In the genomic region with DNA sequence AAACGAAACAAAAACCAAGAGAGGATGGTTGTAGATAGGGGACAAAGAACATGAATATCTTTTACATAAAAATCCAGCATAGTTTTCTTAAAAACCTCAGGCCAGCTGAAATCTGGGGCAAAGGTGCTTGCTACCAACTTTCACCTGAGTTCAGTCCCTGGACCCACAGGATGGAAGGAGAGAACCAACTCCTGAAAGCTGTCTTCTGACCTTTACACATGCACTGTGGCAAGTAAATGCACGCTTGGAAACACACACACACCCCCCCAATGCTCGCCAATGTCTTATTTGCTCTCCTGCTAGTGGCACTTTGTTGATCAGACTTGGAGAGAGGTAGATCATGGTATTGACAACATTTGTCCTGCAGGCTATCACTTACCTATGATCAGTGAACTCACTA, we compare ENCODE assay signal across 25 mouse cellular contexts. TPM values are rescaled to one million over a fixed set of nuclear protein-coding genes. Genes with fewer than 3 reads are reported as not detected.
DNase-seq lines count a peak whose midpoint lies in the region; ATAC-seq and TF ChIP-seq lines count a peak whose summit lies in the region.
"Had no signal": no experiment of that assay in that cellular context is flagged by ENCODE, and none has a peak within 500 bp of the region (broad histone marks: within the 10 kb centered on the region; RNA-seq: fewer than 3 reads in every experiment).

No protein-coding gene starts in this region.

- H3K27ac ChIP-seq in kidney, adult 2 months (ENCODE audit: insufficient read depth, low read depth, low read length) = peak overlapping the region; percentile 81
- no peak overlapping the region for H3K27ac ChIP-seq in kidney, embryonic 15.5 days
- H3K27ac ChIP-seq: embryonic facial prominence, embryonic 10.5 days; embryonic facial prominence, embryonic 13.5 days; forebrain, embryonic 12.5 days; forebrain, embryonic 15.5 days; heart, adult 2 months; hindbrain, embryonic 12.5 days; hindbrain, embryonic 15.5 days had no signal

- H3K9me3 ChIP-seq in kidney, embryonic 15.5 days (replicated peaks) = no peaks in the 10 kb centered on the region
- H3K9me3 ChIP-seq: embryonic facial prominence, embryonic 10.5 days; embryonic facial prominence, embryonic 13.5 days; forebrain, embryonic 12.5 days; forebrain, embryonic 15.5 days; hindbrain, embryonic 12.5 days; hindbrain, embryonic 15.5 days had no signal

- no peak overlapping the region for H3K4me3 ChIP-seq in kidney, adult 2 months (ENCODE audit: insufficient read depth, low read depth, low read length)
- H3K4me3 ChIP-seq in kidney, embryonic 15.5 days (replicated peaks) = no peak overlapping the region
- H3K4me3 ChIP-seq: embryonic facial prominence, embryonic 10.5 days; embryonic facial prominence, embryonic 13.5 days; erythroblast, embryonic 14.5 days; forebrain, embryonic 12.5 days; forebrain, embryonic 15.5 days; heart, adult 2 months; hindbrain, embryonic 12.5 days; hindbrain, embryonic 15.5 days had no signal

- peaks cover 21% of the 10 kb centered on the region for H3K4me1 ChIP-seq in kidney, adult 2 months (ENCODE audit: control insufficient read depth, insufficient read depth, low read length)
- peaks cover 3% of the 10 kb centered on the region for H3K4me1 ChIP-seq in kidney, embryonic 15.5 days

- no peaks in the 10 kb centered on the region for H3K27me3 ChIP-seq in kidney, adult 2 months (replicated peaks; ENCODE audit: control insufficient read depth, insufficient read depth, low read length)
- H3K27me3 ChIP-seq in kidney, embryonic 15.5 days = no peaks in the 10 kb centered on the region
- H3K27me3 ChIP-seq: embryonic facial prominence, embryonic 13.5 days; forebrain, embryonic 12.5 days; forebrain, embryonic 15.5 days; hindbrain, embryonic 12.5 days; hindbrain, embryonic 15.5 days had no signal

- H3K4me2 ChIP-seq in kidney, embryonic 15.5 days = no peak overlapping the region
- H3K4me2 ChIP-seq: embryonic facial prominence, embryonic 13.5 days; forebrain, embryonic 12.5 days; forebrain, embryonic 15.5 days; heart, embryonic 11.5 days; hindbrain, embryonic 12.5 days; hindbrain, embryonic 15.5 days had no signal

- TF ChIP-seq POLR2A in kidney, adult 2 months (IDR thresholded peaks at IDR 0.05; ENCODE audit: low read depth, low read length) = no peak

- ATAC-seq in kidney, embryonic 15.5 days (replicated peaks; ENCODE audit: low FRiP score) = no peak
- ATAC-seq: CD4-positive, CD25-positive, alpha-beta regulatory T cell, adult 4 months; forebrain, embryonic 15.5 days had no signal

- no peak overlapping the region for H3K9ac ChIP-seq in kidney, embryonic 15.5 days
- H3K9ac ChIP-seq: embryonic facial prominence, embryonic 13.5 days; forebrain, embryonic 12.5 days; forebrain, embryonic 15.5 days; hindbrain, embryonic 12.5 days; hindbrain, embryonic 15.5 days had no signal

- TF ChIP-seq CTCF in kidney, adult 2 months (conservative IDR thresholded peaks at IDR 0.05; ENCODE audit: insufficient read depth, insufficient read length, low read depth, low read length) = no peak

- no peaks in the 10 kb centered on the region for H3K36me3 ChIP-seq in kidney, adult 2 months (ENCODE audit: control insufficient read depth, insufficient read depth, low read length)
- peaks cover 28% of the 10 kb centered on the region for H3K36me3 ChIP-seq in kidney, embryonic 15.5 days

- peak; percentile 58 for DNase-seq in kidney, adult 2 months
- peak; percentile 24 for DNase-seq in kidney, postnatal 14 days
- DNase-seq in kidney, postnatal 10 days = no peak
- peak; percentile 21 to 67 for DNase-seq in kidney, postnatal 25 days
- DNase-seq in kidney, postnatal 36 days = peak; percentile 48 to 62
- no peak for DNase-seq in ovary, postnatal 14 days (ENCODE audit: low spot score)
- DNase-seq: adrenal gland, adult 2 months; adrenal gland, postnatal 14 days; cerebellum, adult 11-12 months; cerebellum, adult 8-10 months; cerebellum, postnatal 10 days; cerebellum, postnatal 36 days; embryo, embryonic 11 days; gastrocnemius, postnatal 25 days; heart, adult 2 months had no signal

- WGBS in kidney, adult 2 months = 54% methylated on average over 3 of the region's 3 CpGs
- WGBS in kidney, embryonic 15.5 days = 86% methylated on average over 3 of the region's 3 CpGs

RNA-seq across cellular contexts. Expression of gene Rhot1, which starts 6.5 kb away (rescaled TPM):
- 13.7 and 18.3 TPM in 2 replicates for polyA plus RNA-seq in kidney, adult 2 months (2012; rRNA removed)
- polyA plus RNA-seq in kidney, embryonic 15.5 days (2015; fragmentation: Nextera tagmentation; extraction: Ambion mirVana) = 53.3 and 54.8 TPM in 2 replicates

RNA-seq across cellular contexts. Expression of gene Rnf135, which starts 31.6 kb away (rescaled TPM):
- 7.0 and 7.6 TPM in 2 replicates for polyA plus RNA-seq in kidney, adult 2 months (2012; rRNA removed)
- 10.1 and 11.6 TPM in 2 replicates for polyA plus RNA-seq in kidney, embryonic 15.5 days (2015; fragmentation: Nextera tagmentation; extraction: Ambion mirVana)

Comparison
In these comparisons a context has a peak if more than half of its experiments do, and no peak if none do; other contexts are left out.
1. DNase-seq: peak in kidney, adult 2 months (single experiment), kidney, postnatal 14 days (single experiment), kidney, postnatal 25 days (2 of 2) and kidney, postnatal 36 days (2 of 2); none in kidney, postnatal 10 days (single experiment) and ovary, postnatal 14 days (single experiment).